Mouse (Mus musculus) subcutaneous adipose tissue, adult 2 months (tissue): ENCODE results near the gene Cdrt4. TPM values are rescaled to one million over a fixed set of nuclear protein-coding genes. Genes with fewer than 3 reads are reported as not detected.

Source experiments
- polyA plus RNA-seq: library from polyadenylated mRNA; depleted of rRNA; stranded (reverse); fragments of >200 nt; gene quantifications from 2 replicates; pipeline ENCODE4 v1.2.3, GENCODE M21; 2012; ENCODE audit warnings: low replicate concordance; rRNA removed

Gene Cdrt4
- polyA plus RNA-seq: 0.24 TPM in 1 of 2 replicates, not detected in the other

DNA sequence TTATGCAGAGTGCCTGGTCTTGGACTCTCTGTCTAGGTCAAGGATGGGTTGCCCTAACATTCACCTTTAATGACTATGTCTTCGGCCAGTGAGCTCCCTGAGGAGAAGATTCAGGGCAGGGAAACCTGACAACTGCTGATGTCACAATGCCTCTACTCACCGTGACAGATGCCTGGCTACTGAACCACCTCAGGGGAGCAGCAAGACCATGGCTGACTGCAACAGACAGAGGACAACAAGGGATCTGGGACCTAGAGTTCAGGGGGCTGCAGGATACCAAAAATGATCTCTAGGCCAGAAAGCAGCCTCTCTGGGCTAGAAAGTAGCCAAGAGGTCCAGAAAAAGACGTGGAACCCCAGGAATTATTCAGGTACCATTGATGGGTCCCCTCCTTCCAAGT, at the start of gene Cdrt4:
Gene Cdrt4 (plus strand): TSS at position 182 of the 400 bp plus-strand sequence.

Other genes starting within 250 kb of the Cdrt4 start
- gene Zfp287, start 219.3 kb upstream of the Cdrt4 start, polyA plus RNA-seq: 1.7 and 3.8 TPM in 2 replicates
- gene Gm10428, start 198.1 kb upstream of the Cdrt4 start, polyA plus RNA-seq: not detected in 2 replicates
- gene Zfp286, start 161.7 kb upstream of the Cdrt4 start, polyA plus RNA-seq: 0.83 and 4.6 TPM in 2 replicates
- gene Trim16, start 131.0 kb upstream of the Cdrt4 start, polyA plus RNA-seq: 10.5 and 10.9 TPM in 2 replicates
- gene Fbxw10, start 104.1 kb upstream of the Cdrt4 start, polyA plus RNA-seq: 0.41 and 0.52 TPM in 2 replicates
- 15.8 and 19.9 TPM in 2 replicates for gene Tvp23b, start 71.7 kb upstream of the Cdrt4 start, polyA plus RNA-seq
- not detected in 2 replicates for gene Tekt3, start 110.5 kb downstream of the Cdrt4 start, polyA plus RNA-seq
- gene Pmp22, start 177.8 kb downstream of the Cdrt4 start, polyA plus RNA-seq: 210 and 212 TPM in 2 replicates